Mouse (Mus musculus): ENCODE results near the gene Lcn2.

DNA sequence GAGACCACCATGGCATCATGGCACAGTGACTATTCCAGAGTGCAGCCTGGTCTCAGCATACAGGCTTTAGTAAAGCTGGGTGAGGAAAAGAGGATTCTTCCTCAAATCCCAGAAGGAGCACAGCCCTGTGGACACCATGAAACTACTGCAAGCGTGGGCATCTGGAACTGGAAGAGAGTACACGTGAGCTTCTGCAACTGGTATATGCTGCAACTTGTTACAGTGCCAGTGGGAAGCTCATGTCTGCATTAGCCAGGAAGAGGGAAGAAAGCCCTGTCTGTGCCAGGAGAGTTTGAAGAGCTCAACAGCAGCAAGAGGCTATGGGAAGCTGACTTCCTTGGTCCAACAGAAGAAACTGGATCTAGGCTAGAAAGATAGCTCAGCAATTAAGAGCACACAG is 5.4 kb downstream of the Lcn2 start:
- TF ChIP-seq EP300 (IDR thresholded peaks at IDR 0.05; ENCODE audit: low read depth) (no peak), CTCF (IDR thresholded peaks at IDR 0.05; ENCODE audit: low read depth) (no peak)
